Mouse (Mus musculus): Measurements from ENCODE around the gene Gja4. TPM values are rescaled to one million over a fixed set of nuclear protein-coding genes. Genes with fewer than 3 reads are reported as not detected.

Gja4 gene
- total and polyA plus RNA-seq, 3 experiments, result not detected

DNA sequence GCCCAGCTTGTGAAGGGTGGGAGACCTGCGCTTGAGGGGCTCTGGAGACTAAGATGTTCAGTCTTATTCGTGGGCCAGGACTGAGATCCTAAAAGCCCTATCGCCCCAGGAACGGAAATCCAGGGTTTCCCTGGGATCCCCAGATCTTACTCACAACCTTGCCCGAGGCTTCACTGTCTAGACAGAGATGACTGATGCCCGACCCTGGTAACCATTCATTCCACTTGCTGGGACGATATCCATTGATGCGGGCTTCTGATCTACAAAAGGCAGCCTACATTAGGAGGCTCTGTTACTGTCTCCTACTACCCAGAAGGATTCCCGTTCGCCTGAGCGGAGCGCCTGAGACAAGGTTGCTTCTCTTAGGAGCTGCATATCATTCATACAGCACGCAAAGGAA lies 17.3 kb upstream of the Gja4 start:
- Histone ChIP-seq H3K36me3 (ENCODE audit: control insufficient read depth in 1 of 2, insufficient read depth in 2 of 2, low read length in 2 of 2) (no peaks in the 10 kb centered on the region), H3K27me3 (ENCODE audit: control insufficient read depth in 1 of 2, insufficient read depth in 2 of 2, low read length in 2 of 2) (no peaks in the 10 kb centered on the region), H3K9me3 (replicated peaks; ENCODE audit: insufficient read depth, low read length) (no peaks in the 10 kb centered on the region), H3K4me3 (ENCODE audit: control insufficient read depth in 1 of 2, insufficient read depth in 1 of 2, low read depth in 2 of 2, low read length in 2 of 2) (no peak overlapping the region), H3K79me2 (ENCODE audit: control insufficient read depth, insufficient read depth, low read length, poor library complexity) (no peaks in the 10 kb centered on the region), H3K27ac (ENCODE audit: control insufficient read depth, low read depth, low read length) (no peak overlapping the region), H3K4me1 (ENCODE audit: control insufficient read depth in 1 of 2, insufficient read depth in 2 of 2, low read length in 2 of 2) (no peaks in the 10 kb centered on the region), H3K9ac (ENCODE audit: control insufficient read depth, low read depth, low read length, poor library complexity, severe bottlenecking) (no peak overlapping the region)
- no peak for DNase-seq (ENCODE audit: low read depth, low spot score)
- TF ChIP-seq UBTF (IDR thresholded peaks at IDR 0.05; ENCODE audit: borderline replicate concordance, insufficient read depth, low read depth, low read length), result no peak
- TF ChIP-seq CHD1 (IDR thresholded peaks at IDR 0.05; ENCODE audit: low read depth, low read length), result no peak
- no peak for TF ChIP-seq NELFE (IDR thresholded peaks at IDR 0.05; ENCODE audit: low read depth, low read length)

DNA sequence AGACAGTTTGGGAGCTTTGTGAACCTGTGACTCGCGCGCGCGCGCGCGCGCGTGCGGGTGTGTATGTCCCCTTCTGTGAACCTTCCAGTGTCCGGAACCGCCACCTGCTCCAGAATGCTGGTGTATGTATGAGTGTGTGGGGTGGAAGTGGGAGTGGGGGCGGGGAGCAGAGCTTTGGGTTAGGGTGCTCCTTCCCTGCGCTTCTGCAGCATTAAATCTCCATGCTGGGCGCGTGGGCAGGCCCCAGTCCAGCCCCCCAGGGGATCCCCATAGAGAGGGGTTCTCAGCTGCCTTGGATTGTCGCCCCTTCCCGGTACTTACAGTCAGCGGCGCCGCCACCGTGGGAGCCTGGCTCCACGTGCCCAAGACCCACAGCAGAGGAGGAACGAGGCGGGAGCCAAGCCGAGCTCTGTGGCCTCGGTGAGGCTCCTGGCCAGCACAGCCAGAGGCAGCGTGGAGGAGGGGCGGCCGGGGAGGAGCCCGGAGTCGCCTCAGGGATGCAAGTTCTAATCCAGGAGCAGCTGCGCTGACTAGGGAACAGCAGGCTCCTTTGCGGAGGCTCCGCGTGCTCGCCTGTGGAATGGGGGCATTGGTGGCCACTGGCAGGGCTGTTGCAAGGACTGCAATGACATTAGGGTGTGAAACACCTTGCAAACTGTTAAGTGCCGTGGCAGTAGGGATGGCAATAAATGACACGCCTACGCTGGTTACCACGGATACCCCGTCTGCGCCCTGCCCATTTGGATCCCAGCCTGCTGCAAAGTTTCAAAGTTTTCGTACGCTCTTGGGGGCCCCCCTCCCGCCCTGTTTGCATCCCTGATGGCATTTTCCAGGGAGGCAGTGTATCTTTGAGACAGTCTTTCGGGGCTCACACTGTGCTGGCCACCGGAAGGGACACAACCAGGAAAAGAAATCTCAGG lies 16.6 kb upstream of the Gja4 start, which contains the start of gene Gjb3:
Gjb3 (minus strand) TSS at position 664 of the 920 bp plus-strand sequence.
- no peaks in the 10 kb centered on the region for H3K9me3 ChIP-seq (replicated peaks; ENCODE audit: insufficient read depth, low read length)
- no peaks in the 10 kb centered on the region for H3K27me3 ChIP-seq (ENCODE audit: control insufficient read depth in 1 of 2, insufficient read depth in 2 of 2, low read length in 2 of 2)
- no peak for DNase-seq (ENCODE audit: low read depth, low spot score)
- no peaks in the 10 kb centered on the region for H3K4me1 ChIP-seq (ENCODE audit: control insufficient read depth in 1 of 2, insufficient read depth in 2 of 2, low read length in 2 of 2)
- H3K36me3 ChIP-seq (ENCODE audit: control insufficient read depth in 1 of 2, insufficient read depth in 2 of 2, low read length in 2 of 2), result no peaks in the 10 kb centered on the region
- no peak within 1 kb of the TSS for H3K4me3 ChIP-seq (ENCODE audit: control insufficient read depth in 1 of 2, insufficient read depth in 1 of 2, low read depth in 2 of 2, low read length in 2 of 2)
- no peak within 1 kb of the TSS for H3K9ac ChIP-seq (ENCODE audit: control insufficient read depth, low read depth, low read length, poor library complexity, severe bottlenecking)
- TF ChIP-seq MAZ (IDR thresholded peaks at IDR 0.05; ENCODE audit: low read depth, low read length) (no peak), KAT2A (conservative IDR thresholded peaks at IDR 0.05; ENCODE audit: low read depth, low read length) (no peak), CTCF (IDR thresholded peaks at IDR 0.05 in 2 of 3, conservative IDR thresholded peaks at IDR 0.05 in 1 of 3; ENCODE audit: control insufficient read depth in 1 of 3, insufficient read depth in 1 of 3, low read depth in 2 of 3, low read length in 3 of 3, poor library complexity in 1 of 3, severe bottlenecking in 1 of 3) (no peak), TCF12 (IDR thresholded peaks at IDR 0.05; ENCODE audit: low read depth, low read length) (no peak)
- no peaks in the 10 kb centered on the region for H3K79me2 ChIP-seq (ENCODE audit: control insufficient read depth, insufficient read depth, low read length, poor library complexity)
- H3K27ac ChIP-seq (ENCODE audit: control insufficient read depth, low read depth, low read length), result no peak within 1 kb of the TSS

DNA sequence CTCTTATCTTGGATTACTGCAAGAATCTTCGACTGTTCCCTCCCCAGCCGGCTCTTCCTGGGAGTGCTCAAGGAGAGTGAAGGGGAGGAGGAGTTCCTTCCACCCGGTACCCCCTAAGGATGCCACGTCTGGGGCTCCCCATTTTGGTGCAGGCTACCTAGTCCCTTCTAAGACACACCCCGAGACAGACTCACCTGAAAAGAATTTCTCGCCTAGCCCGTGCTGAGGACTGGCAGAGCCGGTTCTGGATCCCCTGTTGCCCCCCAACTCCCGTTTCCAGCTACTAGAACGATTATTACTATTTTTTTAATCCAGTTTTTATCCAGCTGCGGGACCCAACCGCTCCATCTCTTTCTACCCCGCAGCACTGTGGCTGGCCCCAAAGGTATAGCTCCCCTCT lies 15.9 kb upstream of the Gja4 start:
- Histone ChIP-seq H3K4me3 (ENCODE audit: control insufficient read depth in 1 of 2, insufficient read depth in 1 of 2, low read depth in 2 of 2, low read length in 2 of 2) (no peak overlapping the region), H3K79me2 (ENCODE audit: control insufficient read depth, insufficient read depth, low read length, poor library complexity) (no peaks in the 10 kb centered on the region), H3K4me1 (ENCODE audit: control insufficient read depth in 1 of 2, insufficient read depth in 2 of 2, low read length in 2 of 2) (no peaks in the 10 kb centered on the region), H3K27me3 (ENCODE audit: control insufficient read depth in 1 of 2, insufficient read depth in 2 of 2, low read length in 2 of 2) (no peaks in the 10 kb centered on the region), H3K27ac (ENCODE audit: control insufficient read depth, low read depth, low read length) (no peak overlapping the region), H3K9me3 (replicated peaks; ENCODE audit: insufficient read depth, low read length) (no peaks in the 10 kb centered on the region), H3K36me3 (ENCODE audit: control insufficient read depth in 1 of 2, insufficient read depth in 2 of 2, low read length in 2 of 2) (no peaks in the 10 kb centered on the region), H3K9ac (ENCODE audit: control insufficient read depth, low read depth, low read length, poor library complexity, severe bottlenecking) (no peak overlapping the region)
- no peak for DNase-seq (ENCODE audit: low read depth, low spot score)
- TF ChIP-seq ZKSCAN1 (IDR thresholded peaks at IDR 0.05; ENCODE audit: low read depth, low read length) (no peak), JUND (IDR thresholded peaks at IDR 0.05; ENCODE audit: low read depth, low read length) (no peak), TBP (IDR thresholded peaks at IDR 0.05; ENCODE audit: low read depth, low read length) (no peak), USF2 (IDR thresholded peaks at IDR 0.05; ENCODE audit: borderline replicate concordance in 1 of 2, insufficient read depth in 1 of 2, low read depth in 1 of 2, low read length in 2 of 2) (no peak), HCFC1 (IDR thresholded peaks at IDR 0.05; ENCODE audit: low read depth, low read length) (no peak), ZNF384 (IDR thresholded peaks at IDR 0.05; ENCODE audit: low read depth, low read length) (no peak), EP300 (IDR thresholded peaks at IDR 0.05; ENCODE audit: low read depth in 1 of 2, low read length in 2 of 2) (no peak), CHD1 (IDR thresholded peaks at IDR 0.05; ENCODE audit: low read depth, low read length) (no peak), MAX (IDR thresholded peaks at IDR 0.05; ENCODE audit: low read length) (no peak), SMC3 (IDR thresholded peaks at IDR 0.05; ENCODE audit: low read depth, low read length) (no peak), RAD21 (IDR thresholded peaks at IDR 0.05; ENCODE audit: low read depth, low read length) (no peak), ELF1 (IDR thresholded peaks at IDR 0.05; ENCODE audit: low read depth, low read length) (no peak)

All from MEL (cell line).